Mouse (Mus musculus): ENCODE results near the gene Lgals1.
A peak's percentile ranks its signal among the peaks of the same experiment; 100 is the strongest.

Gene Lgals1

DNA sequence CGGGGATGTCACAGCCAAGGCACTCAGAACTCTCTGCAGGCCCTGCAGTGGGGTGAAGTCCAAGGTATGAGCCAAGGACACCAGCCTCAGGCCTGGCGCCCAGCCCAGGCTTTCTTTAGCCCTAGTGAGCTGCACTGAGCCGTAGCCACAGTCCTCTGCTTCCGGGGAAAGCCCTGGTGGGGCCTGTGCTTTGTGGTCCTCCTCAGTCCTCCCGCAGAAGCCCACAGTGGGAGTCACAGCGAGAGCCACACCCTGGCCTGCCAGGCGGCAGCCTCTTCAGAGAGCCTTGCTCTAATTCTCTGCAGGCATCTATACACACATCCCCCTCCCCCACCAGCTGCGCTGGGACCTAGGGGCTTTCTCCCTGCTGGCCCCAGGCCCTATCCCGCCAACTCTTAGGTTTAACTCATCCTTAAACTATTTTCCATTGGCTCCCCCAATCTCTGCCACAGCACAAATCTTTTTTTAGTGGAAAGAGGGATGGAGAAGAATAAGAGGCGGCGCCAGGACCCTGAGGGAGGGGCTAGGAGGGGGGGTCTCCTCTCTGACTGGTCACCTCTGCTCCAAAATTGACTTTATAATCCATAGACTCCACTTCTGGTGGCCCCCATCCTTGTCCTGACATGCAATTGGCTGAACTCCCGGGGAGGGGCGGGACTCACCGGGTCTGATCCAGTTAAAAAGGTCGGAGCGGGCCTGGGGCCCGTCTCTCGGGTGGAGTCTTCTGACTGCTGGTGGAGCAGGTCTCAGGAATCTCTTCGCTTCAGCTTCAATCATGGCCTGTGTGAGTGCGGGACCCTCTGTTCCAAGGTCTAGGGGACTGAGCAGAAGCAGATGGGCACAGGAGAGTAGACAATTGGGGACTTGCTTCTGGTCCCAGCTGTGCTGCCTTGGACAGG, at the start of gene Lgals1:
Gene Lgals1, plus strand, starts transcription at position 705 of the 899 bp plus-strand sequence.
- peak; percentile 95 to 96 for DNase-seq

- peak; percentile 95 to 97 for DNase-seq
Measured at GRCm38 (mm10) chr15:78876991-78877809, 49.3 kb upstream of the Lgals1 start, which contains the start of gene Gga1. Gene Gga1, plus strand, starts transcription at chr15:78877190.

- DNase-seq, result peak; percentile 30 to 56
Measured at GRCm38 (mm10) chr15:78877810-78878390, 48.6 kb upstream of the Lgals1 start.

- peak in 1 of 2 experiments; percentile 39 for DNase-seq
Measured at GRCm38 (mm10) chr15:78878792-78879516, 47.6 kb upstream of the Lgals1 start.

GRCm38 (mm10) chr15:78880432-78880831, 46.1 kb upstream of the Lgals1 start:
- DNase-seq, result peak; percentile 55 to 70

DNA sequence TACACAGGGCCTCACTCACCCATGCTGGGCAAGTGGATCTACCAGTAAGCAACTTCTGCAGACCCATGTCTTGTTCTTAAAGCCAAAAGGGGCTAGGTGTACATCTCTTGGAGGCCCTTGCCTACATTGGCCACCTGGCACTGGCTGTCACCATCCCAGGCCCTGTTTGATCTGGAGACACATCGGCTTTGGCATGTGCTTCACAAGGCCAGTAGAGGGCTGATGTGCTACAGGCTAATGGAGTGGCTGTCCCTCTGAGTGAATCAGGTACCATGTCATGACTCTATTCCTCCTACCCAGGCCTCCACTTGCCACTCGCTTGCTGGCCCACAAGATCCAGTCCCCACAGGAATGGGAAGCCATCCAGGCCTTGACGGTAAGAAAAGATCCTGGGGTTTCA, 44.7 kb upstream of the Lgals1 start:
- no peak for DNase-seq

- no peak for DNase-seq
Measured at GRCm38 (mm10) chr15:78889401-78889853, 37.1 kb upstream of the Lgals1 start.

- no peak for DNase-seq
Measured at GRCm38 (mm10) chr15:78892440-78892839, 34.1 kb upstream of the Lgals1 start.

DNA sequence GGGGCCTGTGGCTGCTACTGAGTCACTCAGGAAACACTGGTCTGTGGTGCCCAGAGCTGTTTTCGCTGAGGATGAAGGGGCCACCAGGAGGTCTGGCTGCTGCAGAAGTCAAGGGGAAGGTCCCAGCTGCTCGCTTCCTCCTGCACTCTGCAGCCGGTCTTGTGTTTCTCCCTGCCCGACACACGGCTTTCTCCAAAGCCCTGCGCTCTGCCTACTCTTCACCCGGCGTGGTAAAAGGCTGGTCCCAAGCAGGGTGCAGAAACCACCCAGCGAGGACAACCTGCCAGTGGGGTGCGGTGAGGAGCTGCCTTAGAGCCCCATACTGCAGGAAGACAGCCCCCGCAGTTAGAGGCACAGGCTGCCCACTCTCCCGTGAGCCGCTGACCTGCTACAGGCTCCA, 31.8 kb upstream of the Lgals1 start:
- no peak for DNase-seq

DNA sequence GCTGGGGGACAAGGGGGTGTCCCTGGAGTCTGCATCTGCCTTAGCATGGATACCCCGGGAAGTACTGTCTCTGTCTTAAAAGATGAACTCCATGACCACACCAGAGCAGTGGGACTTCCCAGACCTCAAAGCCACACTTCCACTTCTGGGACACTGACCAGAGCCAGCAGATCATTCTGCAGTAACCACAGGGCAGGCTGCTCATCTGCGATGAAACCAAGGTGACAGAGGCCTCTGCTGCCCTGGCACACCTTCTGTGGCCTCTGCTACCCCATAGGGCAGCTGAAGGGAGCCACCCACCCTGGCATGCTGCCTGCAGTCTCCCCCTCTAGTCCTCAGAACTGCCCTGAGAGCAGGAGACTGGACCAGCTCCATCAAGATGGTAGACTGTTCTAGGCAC, 30.8 kb upstream of the Lgals1 start:
- no peak for DNase-seq

GRCm38 (mm10) chr15:78896149-78896548, 30.4 kb upstream of the Lgals1 start:
- DNase-seq, result no peak

- DNase-seq, result peak; percentile 40 to 48
Measured at GRCm38 (mm10) chr15:78897488-78897887, 29.0 kb upstream of the Lgals1 start.

DNA sequence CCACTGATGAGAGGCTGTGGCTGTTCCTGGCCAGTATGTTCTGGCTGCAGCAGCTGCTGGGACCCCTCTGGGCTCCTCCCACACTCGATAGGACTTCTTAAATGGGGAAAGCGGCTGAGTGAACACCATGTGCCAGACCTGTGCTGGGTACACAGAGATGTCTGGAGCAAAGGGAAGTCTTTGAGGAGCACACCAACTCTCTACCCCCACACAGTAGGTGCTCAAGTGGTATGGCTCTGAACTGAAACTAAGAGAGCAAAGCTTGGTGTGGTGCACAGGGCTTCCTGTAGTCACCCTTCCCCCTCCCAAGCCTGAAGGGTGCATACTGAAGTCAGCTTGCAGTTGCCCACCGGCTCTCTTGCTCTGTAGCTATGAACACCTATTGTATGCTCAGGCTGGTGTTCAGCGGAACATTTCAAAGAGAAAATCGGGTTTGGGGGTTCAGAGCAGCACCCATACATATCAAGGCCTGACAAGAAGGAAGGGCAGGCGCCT, 28.0 kb upstream of the Lgals1 start:
- no peak for DNase-seq

DNA sequence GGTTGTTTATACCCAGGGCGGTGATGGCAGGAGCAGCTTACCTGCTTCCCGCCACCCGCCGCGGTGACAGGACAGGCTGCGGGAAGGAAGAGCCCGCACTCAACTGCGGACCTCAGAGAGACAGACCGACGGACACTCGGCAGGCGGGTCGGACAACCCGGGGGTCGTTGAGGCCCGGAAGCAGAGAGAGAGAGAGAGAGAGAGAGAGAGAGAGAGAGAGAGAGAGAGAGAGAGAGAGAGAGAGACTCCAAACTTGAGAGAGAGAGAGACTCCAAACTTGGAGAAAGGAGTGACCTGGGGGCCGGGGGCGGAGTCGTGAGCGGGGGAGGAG, 27.2 kb upstream of the Lgals1 start, which contains the start of gene Gm49510:
Gene Gm49510, plus strand, starts transcription at position 259 of the 331 bp plus-strand sequence.
- DNase-seq, result peak in 1 of 2 experiments; percentile 37

DNA sequence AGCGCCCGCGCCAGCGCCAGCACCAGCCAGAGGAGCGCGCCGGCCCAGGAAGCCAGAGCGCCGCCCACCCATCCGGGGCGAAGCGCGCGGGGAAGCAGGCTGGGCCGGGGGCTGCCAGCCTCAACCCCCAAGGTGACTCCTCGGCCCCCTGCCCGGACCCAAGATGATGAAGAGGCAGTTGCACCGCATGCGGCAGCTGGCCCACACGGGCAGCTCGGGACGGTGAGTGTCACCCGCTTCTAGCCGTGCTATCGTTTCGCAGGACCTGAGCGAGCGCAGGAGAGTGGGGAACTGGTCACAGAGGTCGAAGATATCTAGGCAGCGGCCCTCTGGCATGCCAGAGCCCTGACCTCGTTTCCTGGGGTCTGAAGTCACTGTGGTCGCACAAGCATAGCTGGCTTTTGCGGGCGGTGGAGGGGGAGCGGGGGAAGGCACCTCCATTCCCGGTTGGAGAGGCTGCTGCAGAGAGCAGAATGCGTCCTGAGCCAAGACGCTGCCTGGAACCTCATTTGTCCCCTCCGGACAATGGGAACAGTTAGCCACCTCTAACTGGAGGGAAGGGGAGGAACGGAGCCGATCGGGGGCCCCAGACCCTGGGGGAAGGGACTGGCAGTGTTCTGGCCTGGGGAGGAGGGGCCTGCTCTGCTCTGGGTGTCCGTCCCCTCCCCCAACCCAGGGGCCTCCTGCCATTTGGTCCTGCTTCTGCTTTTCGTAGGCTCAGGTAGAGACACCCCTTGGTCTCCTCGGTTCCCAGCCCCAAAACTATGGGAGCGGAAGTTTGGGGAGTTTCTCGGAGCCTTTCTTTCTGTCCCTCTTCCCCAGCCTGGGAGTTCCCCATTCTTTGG, 26.6 kb upstream of the Lgals1 start, which contains the start of gene Sh3bp1:
Gene Sh3bp1, plus strand, starts transcription at position 29 of the 845 bp plus-strand sequence.
- DNase-seq, result peak; percentile 62 to 84

- DNase-seq, result no peak
Measured at GRCm38 (mm10) chr15:78900585-78901421, 25.7 kb upstream of the Lgals1 start.

DNA sequence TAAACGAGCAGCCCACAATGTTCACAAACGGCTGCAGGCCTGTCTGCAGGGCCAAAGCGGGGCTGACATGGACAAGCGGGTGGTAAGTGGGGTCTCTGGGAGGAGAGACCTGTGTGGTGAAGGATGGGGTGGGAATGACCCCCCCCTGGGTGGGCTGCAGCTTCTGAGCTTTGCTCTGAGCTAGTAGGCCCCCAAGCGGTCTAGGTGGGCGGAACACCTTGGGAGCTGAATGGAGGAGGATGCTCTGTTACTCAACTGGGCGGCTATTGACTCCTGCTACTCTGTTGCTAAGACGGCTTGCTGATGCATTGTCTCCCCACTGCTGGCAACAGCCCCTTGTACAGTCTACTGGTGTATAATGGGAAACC, 25.1 kb upstream of the Lgals1 start:
- no peak for DNase-seq

- DNase-seq, result peak; percentile 85 to 92
Measured at GRCm38 (mm10) chr15:78903243-78903642, 23.3 kb upstream of the Lgals1 start.

- no peak for DNase-seq
Measured at GRCm38 (mm10) chr15:78908399-78908798, 18.1 kb upstream of the Lgals1 start.

GRCm38 (mm10) chr15:78908982-78909381, 17.5 kb upstream of the Lgals1 start:
- DNase-seq, result no peak
